Mouse (Mus musculus) neural tube, postnatal 0 days (tissue): ENCODE data around the gene Trmt6. TPM values are rescaled to one million over a fixed set of nuclear protein-coding genes. Genes with fewer than 3 reads are reported as not detected.

ENCODE experiments used
- polyA plus RNA-seq: library from polyadenylated mRNA; unstranded; fragments of >200 nt; fragmentation: Nextera tagmentation; extraction: Ambion mirVana; gene quantifications from 2 replicates; pipeline ENCODE4 v1.2.1, GENCODE M21; 2015

Gene Trmt6
- 21.1 and 26.3 TPM in 2 replicates for polyA plus RNA-seq

GRCm38 (mm10) chr2:132815608-132816314, at the start of gene Trmt6, which contains the start of gene Mcm8:
TSS of gene Trmt6 (minus strand) at chr2:132816055.
TSS of gene Mcm8 (plus strand) at chr2:132816141.

GRCm38 (mm10) chr2:132846407-132847358, 30.8 kb upstream of the Trmt6 start, which contains the start of gene Crls1:
TSS of gene Crls1 (plus strand) at chr2:132846666.

GRCm38 (mm10) chr2:132780978-132781377, 34.9 kb downstream of the Trmt6 start, which contains the start of gene Chgb:
TSS of gene Chgb (plus strand) at chr2:132781278.

Other genes starting within 250 kb of the Trmt6 start
- gene Gpcpd1, start 228.3 kb downstream of the Trmt6 start, polyA plus RNA-seq: 85.8 and 94.3 TPM in 2 replicates
- gene Shld1, start 129.1 kb downstream of the Trmt6 start, polyA plus RNA-seq: 17.8 and 19.4 TPM in 2 replicates
- gene Chgb, start 34.8 kb downstream of the Trmt6 start, polyA plus RNA-seq: 128 and 135 TPM in 2 replicates
- 4.0 and 4.2 TPM in 2 replicates for gene Mcm8, start 86 bp upstream of the Trmt6 start, polyA plus RNA-seq
- gene Crls1, start 30.6 kb upstream of the Trmt6 start, polyA plus RNA-seq: 22.9 and 31.2 TPM in 2 replicates
- gene Lrrn4, start 64.8 kb upstream of the Trmt6 start, polyA plus RNA-seq: 1.5 and 1.9 TPM in 2 replicates
- gene Fermt1, start 129.9 kb upstream of the Trmt6 start, polyA plus RNA-seq: 0.06 and 0.21 TPM in 2 replicates